Mouse (Mus musculus) heart, embryonic 12.5 days (tissue): ENCODE measurements at regions not wholly inside any gene's neighbourhood (a gene's known extent, or its start where the extent isn't known, plus 50 kb on each side); places are given as distances from the start of the nearest gene placed in this dataset.

Experiments
- ATAC-seq: fragments of 200-750 bp; cut with Nextera tagmentation; 2 replicates; pipeline ENCODE4 v1.8.0; 2017; ENCODE audit warnings: moderate TSS enrichment, moderate library complexity; ENCODE audit not compliant: insufficient number of reproducible peaks, low FRiP score
- H3K27ac ChIP-seq: fragments of 300-500 bp; sonication (generic); 2 replicates; pipeline ENCODE4 v1.5.1; 2016; ENCODE audit warnings: mild to moderate bottlenecking, moderate library complexity; ENCODE audit not compliant: poor library complexity, severe bottlenecking
- H3K27me3 ChIP-seq: fragments of 300-500 bp; sonication (generic); replicated peaks from 2 replicates; pipeline ENCODE4 v1.6.1; 2016; ENCODE audit warnings: mild to moderate bottlenecking, moderate library complexity
- H3K36me3 ChIP-seq: fragments of 300-500 bp; sonication (generic); 2 replicates; pipeline ENCODE4 v1.6.1; 2016; ENCODE audit warnings: mild to moderate bottlenecking, moderate library complexity
- H3K4me1 ChIP-seq: fragments of 300-500 bp; sonication (generic); replicated peaks from 2 replicates; pipeline ENCODE4 v1.6.1; 2016; ENCODE audit warnings: mild to moderate bottlenecking
- H3K4me2 ChIP-seq: fragments of 300-500 bp; sonication (generic); 2 replicates; pipeline ENCODE4 v1.6.1; 2016; ENCODE audit warnings: mild to moderate bottlenecking, moderate library complexity
- H3K4me3 ChIP-seq: fragments of 300-500 bp; sonication (generic); 2 replicates; pipeline ENCODE4 v1.5.1; 2016; ENCODE audit warnings: mild to moderate bottlenecking
- H3K9ac ChIP-seq: fragments of 300-500 bp; sonication (generic); 2 replicates; pipeline ENCODE4 v1.6.1; 2016; ENCODE audit warnings: mild to moderate bottlenecking, moderate library complexity
- H3K9me3 ChIP-seq: fragments of 300-500 bp; sonication (generic); replicated peaks from 2 replicates; pipeline ENCODE4 v1.6.1; 2016; ENCODE audit warnings: mild to moderate bottlenecking, moderate library complexity
- WGBS: fragments of 180-500 bp; shearing (Covaris S2); methylation state at CpG from one replicate; pipeline ENCODE4 v1.1.7; 2016; 5-methylcytosine and 5-hydroxymethylcytosine counted together

DNA sequence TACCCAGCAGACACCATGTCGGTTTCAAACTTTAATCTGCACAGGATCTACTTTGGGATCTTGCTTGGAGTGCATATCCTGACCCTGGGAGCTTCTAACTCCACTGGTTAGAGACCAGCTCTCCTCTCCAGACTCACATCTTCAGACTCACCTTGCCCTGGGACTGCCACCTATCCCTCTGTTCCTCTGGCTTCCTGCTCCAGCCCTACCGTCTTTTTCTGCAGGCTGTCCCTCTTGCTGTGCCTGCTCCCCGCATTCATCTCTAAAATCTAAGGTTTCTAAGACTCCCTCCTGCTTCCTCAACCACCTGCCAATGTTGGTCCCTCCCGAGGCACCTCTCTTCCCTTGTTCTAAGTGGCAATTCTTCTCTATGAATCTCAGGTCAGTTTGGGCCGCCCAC is 233.2 kb downstream of the Plpp3 start:
- H3K4me1 ChIP-seq, result peaks cover 6% of the 10 kb centered on the region; the same call in 1 of the 2 replicates
- no peak overlapping the region for H3K4me2 ChIP-seq
- H3K36me3 ChIP-seq, result no peaks in the 10 kb centered on the region
- WGBS, result 18% methylated on average over 5 of the region's 5 CpGs
- H3K4me3 ChIP-seq, result no peak overlapping the region
- no peaks in the 10 kb centered on the region for H3K27me3 ChIP-seq
- peak; percentile 25; the same call in 1 of the 2 replicates for ATAC-seq
- no peak overlapping the region for H3K9ac ChIP-seq
- H3K9me3 ChIP-seq, result 0 out of 2 replicates have a peak, but pooled peaks cover 5% of the 10 kb centered on the region
- no peak overlapping the region for H3K27ac ChIP-seq

DNA sequence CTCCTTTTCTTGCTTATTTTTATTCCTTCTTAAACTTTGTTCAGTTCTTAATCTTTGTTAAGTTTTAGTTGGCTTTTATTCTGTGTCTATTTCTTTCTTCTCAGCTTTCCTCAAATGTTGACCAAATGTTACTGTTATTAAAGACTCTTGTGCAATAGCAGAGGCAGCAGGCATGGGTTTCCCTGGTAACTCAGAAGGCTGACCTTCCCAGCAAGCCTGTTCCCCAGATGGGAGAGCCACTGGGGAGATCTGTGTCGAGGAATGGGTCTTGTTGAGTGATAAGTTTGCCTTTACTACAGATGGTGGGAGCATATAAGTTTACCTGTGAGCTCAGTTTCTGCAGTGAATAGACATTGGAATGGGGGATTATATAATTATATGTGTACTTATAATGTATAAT is 237.2 kb downstream of the Plpp3 start:
- Histone ChIP-seq H3K9me3 (0 out of 2 replicates have a peak, but pooled peaks cover 5% of the 10 kb centered on the region), H3K4me2 (no peak overlapping the region), H3K27ac (no peak overlapping the region), H3K27me3 (no peaks in the 10 kb centered on the region), H3K36me3 (no peaks in the 10 kb centered on the region), H3K9ac (no peak overlapping the region), H3K4me1 (peaks cover 6% of the 10 kb centered on the region; the same call in 1 of the 2 replicates), H3K4me3 (no peak overlapping the region)
- ATAC-seq, result no peak
- 53% methylated on average over 1 of the region's 1 CpGs for WGBS

DNA sequence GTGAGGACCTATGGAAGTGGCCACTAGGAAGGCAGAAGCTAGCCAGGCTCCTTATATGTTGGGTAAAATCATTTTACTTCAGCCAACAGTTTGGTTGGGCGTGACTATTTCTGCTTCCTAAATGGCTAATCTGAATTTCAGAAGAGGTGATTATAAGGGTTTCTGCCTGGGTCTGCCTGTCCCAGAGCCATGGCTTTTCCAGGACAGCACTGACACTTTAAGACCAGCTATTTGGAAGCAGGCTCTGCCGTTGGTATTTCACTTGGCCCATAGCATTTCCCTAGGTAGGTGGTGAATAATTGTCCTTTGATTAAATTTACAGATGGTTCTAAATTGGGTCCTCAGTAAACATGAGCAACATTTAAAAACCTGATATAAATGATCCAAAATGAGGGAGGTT is 240.3 kb downstream of the Plpp3 start:
- Histone ChIP-seq H3K9ac (no peak overlapping the region), H3K27me3 (no peaks in the 10 kb centered on the region), H3K4me2 (no peak overlapping the region), H3K36me3 (no peaks in the 10 kb centered on the region), H3K9me3 (0 out of 2 replicates have a peak, but pooled peaks cover 3% of the 10 kb centered on the region), H3K4me1 (no peaks in the 10 kb centered on the region; the same call in 1 of the 2 replicates), H3K27ac (no peak overlapping the region), H3K4me3 (no peak overlapping the region)
- no peak for ATAC-seq
- WGBS, result 71% methylated on average over 2 of the region's 2 CpGs

DNA sequence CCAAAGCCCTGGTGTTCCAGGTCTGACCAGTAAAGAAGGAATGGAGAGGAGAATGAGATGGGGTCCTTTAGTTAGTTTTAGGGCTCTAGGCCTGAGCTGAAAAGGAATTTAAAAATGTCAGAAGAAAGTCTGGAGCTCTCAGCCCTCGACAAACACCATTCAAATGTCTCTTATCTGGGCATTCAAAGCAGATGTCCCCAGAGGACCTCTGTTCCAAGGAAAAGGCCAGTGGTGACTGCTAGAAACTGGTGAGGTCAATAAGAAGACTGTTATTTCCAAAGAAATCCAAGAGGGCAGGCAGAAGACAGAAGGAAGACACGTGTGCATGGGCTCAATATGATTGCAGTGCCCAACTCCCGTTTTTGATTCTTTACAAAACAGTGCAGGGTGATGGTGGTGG is 244.9 kb downstream of the Plpp3 start:
- H3K4me2 ChIP-seq, result no peak overlapping the region
- no peaks in the 10 kb centered on the region for H3K36me3 ChIP-seq
- no peaks in the 10 kb centered on the region for H3K27me3 ChIP-seq
- 63% methylated on average over 3 of the region's 3 CpGs for WGBS
- peaks cover 15% of the 10 kb centered on the region for H3K4me1 ChIP-seq
- no peak overlapping the region for H3K9ac ChIP-seq
- no peak overlapping the region for H3K4me3 ChIP-seq
- no peak for ATAC-seq
- H3K27ac ChIP-seq, result no peak overlapping the region
- no peaks in the 10 kb centered on the region for H3K9me3 ChIP-seq

DNA sequence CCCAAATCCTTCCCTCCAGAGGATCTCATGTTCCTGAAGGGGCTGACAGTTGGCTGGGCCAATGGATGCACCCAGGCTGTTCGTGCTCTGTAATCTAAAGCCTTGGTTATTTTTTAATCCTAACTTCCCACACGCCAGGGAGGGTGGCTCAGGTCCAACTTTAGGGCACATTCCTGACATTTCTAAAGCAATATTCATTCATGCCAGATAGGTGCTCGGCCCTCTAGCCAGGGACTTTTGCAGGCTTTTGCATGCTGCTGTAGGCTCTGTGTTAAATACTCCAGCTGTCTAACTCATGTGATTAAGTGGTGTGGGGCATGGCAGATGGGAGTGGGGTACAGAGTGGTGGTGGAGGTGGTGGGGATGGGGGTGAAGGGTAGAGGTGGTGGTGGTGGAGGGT is 246.0 kb downstream of the Plpp3 start:
- Histone ChIP-seq H3K4me1 (peaks cover 15% of the 10 kb centered on the region), H3K4me3 (no peak overlapping the region), H3K9me3 (no peaks in the 10 kb centered on the region), H3K27ac (no peak overlapping the region), H3K27me3 (no peaks in the 10 kb centered on the region), H3K9ac (no peak overlapping the region), H3K36me3 (no peaks in the 10 kb centered on the region), H3K4me2 (no peak overlapping the region)
- ATAC-seq, result 0 out of 2 replicates have a peak, but pooled peaks have one; percentile 42
- 22% methylated on average over 3 of the region's 3 CpGs for WGBS

DNA sequence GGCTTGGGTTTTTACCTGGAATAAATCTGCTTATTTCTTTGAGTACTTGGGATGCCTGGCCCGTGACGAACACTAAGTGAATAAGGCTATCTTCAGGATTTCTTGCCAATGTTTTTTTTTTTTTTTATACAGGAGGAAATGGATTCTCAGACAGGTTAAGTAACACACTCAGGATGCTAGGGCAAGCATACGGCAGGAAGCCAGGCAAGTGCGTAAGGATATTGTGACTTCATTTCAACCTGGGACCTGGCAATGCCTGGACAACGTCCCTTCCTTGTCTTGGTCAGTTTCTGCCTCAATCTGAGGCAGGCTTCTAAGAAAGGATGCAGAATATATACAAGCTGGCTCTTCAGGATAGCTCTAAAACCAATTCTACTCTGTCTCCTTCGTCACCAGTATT is 246.5 kb downstream of the Plpp3 start:
- Histone ChIP-seq H3K4me2 (no peak overlapping the region), H3K4me1 (peaks cover 15% of the 10 kb centered on the region), H3K4me3 (no peak overlapping the region), H3K36me3 (no peaks in the 10 kb centered on the region), H3K9ac (no peak overlapping the region), H3K9me3 (no peaks in the 10 kb centered on the region), H3K27me3 (no peaks in the 10 kb centered on the region), H3K27ac (no peak overlapping the region)
- 67% methylated on average over 6 of the region's 6 CpGs for WGBS
- ATAC-seq, result no peak

DNA sequence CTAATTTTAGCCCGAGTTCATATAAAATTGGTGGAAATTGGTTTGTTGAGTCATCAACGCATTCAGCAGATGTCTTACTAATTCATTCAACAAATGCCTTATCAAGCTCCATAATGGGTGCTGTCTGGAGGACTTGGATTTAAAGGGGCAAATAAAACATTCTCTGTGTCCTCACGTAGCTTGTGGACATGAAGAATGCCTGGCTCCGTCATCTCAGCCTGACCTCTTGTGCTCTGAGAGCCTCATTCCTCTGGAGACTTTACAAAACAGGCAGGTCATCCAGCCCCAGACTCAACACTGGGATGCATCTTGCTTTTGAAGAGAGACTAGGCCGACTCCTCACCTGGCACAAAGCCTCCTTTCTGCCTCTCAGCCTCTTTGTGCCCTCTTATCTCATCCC is 248.6 kb downstream of the Plpp3 start:
- WGBS, result 74% methylated on average over 5 of the region's 5 CpGs
- no peaks in the 10 kb centered on the region for H3K9me3 ChIP-seq
- no peak overlapping the region for H3K27ac ChIP-seq
- H3K4me3 ChIP-seq, result no peak overlapping the region
- H3K4me2 ChIP-seq, result no peak overlapping the region
- no peaks in the 10 kb centered on the region for H3K36me3 ChIP-seq
- H3K27me3 ChIP-seq, result no peaks in the 10 kb centered on the region
- peaks cover 15% of the 10 kb centered on the region for H3K4me1 ChIP-seq
- ATAC-seq, result no peak
- H3K9ac ChIP-seq, result no peak overlapping the region

DNA sequence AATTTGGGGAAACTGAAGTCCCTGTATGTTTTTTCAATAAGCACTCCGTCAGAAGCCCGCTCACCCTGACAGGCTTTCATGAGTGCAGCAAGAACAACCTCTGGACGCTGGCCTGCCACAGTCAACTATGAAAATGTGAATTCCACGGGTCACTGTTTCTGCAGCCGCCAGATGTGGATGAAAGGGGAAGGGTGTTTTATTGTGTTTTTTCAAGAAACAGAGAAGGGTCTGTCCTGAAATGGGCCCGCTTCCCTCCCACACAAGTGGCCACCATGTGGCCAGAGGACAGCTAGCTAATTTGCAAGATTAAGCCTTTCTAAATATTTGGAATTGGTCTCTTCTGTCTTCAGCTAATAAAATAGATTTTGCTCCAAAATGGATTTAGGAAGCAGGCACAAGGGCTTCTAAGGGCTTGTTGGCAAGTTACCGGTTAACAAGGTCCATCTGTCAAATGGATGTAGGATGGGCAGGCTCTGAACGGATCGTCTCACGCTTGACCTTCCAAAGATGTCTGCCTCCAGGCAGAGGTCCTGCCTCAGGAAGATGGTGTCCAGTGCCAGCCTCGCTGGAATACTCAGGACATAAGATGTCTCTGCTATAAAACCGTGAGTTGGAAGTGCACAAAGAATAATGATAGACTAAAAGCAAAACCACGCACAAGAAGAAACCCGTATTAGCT is 249.8 kb downstream of the Plpp3 start:
- H3K9me3 ChIP-seq, result no peaks in the 10 kb centered on the region
- no peak overlapping the region for H3K27ac ChIP-seq
- 73% methylated on average over 14 of the region's 14 CpGs for whole genome bisulfite sequencing
- H3K4me1 ChIP-seq, result peaks cover 15% of the 10 kb centered on the region
- H3K4me3 ChIP-seq, result no peak overlapping the region
- H3K9ac ChIP-seq, result no peak overlapping the region
- H3K4me2 ChIP-seq, result no peak overlapping the region
- no peaks in the 10 kb centered on the region for H3K36me3 ChIP-seq
- H3K27me3 ChIP-seq, result no peaks in the 10 kb centered on the region
- ATAC-seq, result no peak

DNA sequence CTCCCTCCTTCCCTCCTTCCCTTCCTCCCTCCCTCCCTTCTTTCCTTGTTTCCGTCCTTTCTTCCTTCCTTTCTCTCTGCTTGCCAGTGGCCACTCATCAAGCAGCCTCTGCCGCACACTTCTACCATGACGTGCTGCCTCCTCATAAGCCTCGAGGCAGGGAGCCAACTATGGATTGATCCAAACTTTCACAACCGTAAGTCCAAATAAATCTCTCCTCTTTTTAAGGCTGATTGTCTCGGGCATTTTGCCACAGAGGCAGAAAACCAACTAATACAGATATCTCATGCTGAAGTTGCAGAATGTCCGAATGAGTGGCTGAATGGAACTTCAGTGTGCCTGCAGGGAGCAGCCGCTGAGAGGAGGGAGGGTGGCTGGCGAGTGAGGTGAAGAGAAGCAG is 251.7 kb downstream of the Plpp3 start:
- H3K4me3 ChIP-seq, result no peak overlapping the region
- H3K4me2 ChIP-seq, result no peak overlapping the region
- ATAC-seq, result no peak
- no peaks in the 10 kb centered on the region for H3K27me3 ChIP-seq
- no peaks in the 10 kb centered on the region for H3K9me3 ChIP-seq
- H3K27ac ChIP-seq, result no peak overlapping the region
- H3K36me3 ChIP-seq, result no peaks in the 10 kb centered on the region
- 78% methylated on average over 9 of the region's 9 CpGs for WGBS
- H3K9ac ChIP-seq, result no peak overlapping the region
- peaks cover 2% of the 10 kb centered on the region; the same call in 1 of the 2 replicates for H3K4me1 ChIP-seq

DNA sequence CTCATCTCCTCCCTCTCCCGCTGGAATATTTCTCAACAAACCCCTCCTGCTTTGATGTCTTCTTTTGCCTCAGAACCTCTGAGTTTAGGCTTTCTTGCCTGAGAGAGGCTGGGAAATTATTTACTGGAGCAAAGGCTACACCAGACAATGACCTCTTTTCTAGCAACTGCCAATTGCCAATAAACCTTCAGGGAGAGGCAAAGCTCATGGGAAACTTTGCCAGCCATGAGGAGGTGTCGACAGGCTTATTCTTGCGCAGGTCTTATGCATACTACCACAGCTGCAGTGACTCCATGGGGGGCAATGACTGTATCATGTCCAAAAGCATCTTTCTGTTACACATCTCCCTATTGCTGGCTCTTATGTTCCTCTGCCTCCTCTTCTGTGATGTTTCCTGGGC is 260.0 kb downstream of the Plpp3 start:
- peaks cover 10% of the 10 kb centered on the region for H3K9me3 ChIP-seq
- H3K27ac ChIP-seq, result no peak overlapping the region
- H3K4me3 ChIP-seq, result no peak overlapping the region
- H3K27me3 ChIP-seq, result no peaks in the 10 kb centered on the region
- no peak overlapping the region for H3K4me2 ChIP-seq
- no peak overlapping the region for H3K9ac ChIP-seq
- H3K4me1 ChIP-seq, result 0 out of 2 replicates have a peak, but pooled peaks cover under 1% of the 10 kb centered on the region
- no peaks in the 10 kb centered on the region for H3K36me3 ChIP-seq
- 90% methylated on average over 3 of the region's 3 CpGs for WGBS
- ATAC-seq, result no peak

DNA sequence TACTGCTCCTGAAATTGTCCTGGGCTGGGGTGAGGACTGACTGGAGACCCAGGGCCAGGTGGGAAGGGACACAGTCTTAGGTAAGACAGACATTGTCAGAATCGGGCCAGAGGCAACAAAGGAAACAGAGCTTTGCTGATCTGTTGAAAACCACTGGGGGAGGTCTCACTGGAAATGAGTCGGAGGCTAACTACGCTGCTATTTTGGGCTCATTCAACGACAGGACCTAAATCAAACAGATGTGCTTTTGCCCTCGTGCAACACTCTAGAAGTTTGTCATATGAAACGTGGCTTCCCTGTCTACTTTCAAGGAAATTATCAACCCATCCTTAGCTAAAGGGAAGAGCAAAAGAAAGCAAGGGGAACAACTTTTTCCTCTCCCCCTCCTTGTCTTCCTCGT is 265.3 kb downstream of the Plpp3 start:
- Histone ChIP-seq H3K27me3 (no peaks in the 10 kb centered on the region), H3K9ac (no peak overlapping the region), H3K4me2 (no peak overlapping the region), H3K27ac (no peak overlapping the region), H3K4me1 (peaks cover 14% of the 10 kb centered on the region), H3K4me3 (no peak overlapping the region), H3K36me3 (no peaks in the 10 kb centered on the region), H3K9me3 (no peaks in the 10 kb centered on the region)
- no peak for ATAC-seq
- 20% methylated on average over 7 of the region's 7 CpGs for WGBS

DNA sequence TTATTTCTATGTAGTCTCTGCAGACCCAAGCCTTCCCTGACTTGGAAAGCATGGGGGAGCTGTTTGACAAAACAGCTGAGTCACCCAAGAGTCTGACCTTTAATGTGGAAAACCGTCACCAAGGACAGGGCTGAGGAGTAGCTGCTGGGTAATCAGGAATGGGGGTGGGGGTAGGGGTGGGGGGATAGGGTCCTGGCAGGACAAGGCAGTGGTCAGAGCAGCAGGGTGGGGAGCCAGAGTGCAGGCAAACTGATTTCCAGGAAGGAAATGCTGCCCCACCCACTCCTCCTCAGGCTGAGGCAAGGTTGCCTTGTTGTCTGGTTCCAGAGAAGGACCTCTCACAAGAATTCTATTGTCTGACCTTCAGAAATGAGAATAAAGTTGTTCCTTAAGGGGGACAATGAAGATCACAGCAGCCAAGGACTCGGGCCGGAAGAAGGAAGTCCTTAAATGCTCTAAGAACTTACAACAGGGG is 266.6 kb downstream of the Plpp3 start:
- Histone ChIP-seq H3K27me3 (no peaks in the 10 kb centered on the region), H3K36me3 (no peaks in the 10 kb centered on the region), H3K9me3 (no peaks in the 10 kb centered on the region), H3K4me3 (no peak overlapping the region), H3K4me1 (peaks cover 20% of the 10 kb centered on the region), H3K4me2 (no peak overlapping the region), H3K9ac (no peak overlapping the region), H3K27ac (no peak overlapping the region)
- 62% methylated on average over 3 of the region's 3 CpGs for WGBS
- no peak for ATAC-seq
